Mouse (Mus musculus) kidney, adult 2 months (tissue): ENCODE measurements around the gene Tmod1.

Experiments
- CTCF ChIP-seq: fragments of 200-500 bp; conservative IDR thresholded peaks from 2 replicates; pipeline ENCODE4 v1.5.1; 2011; ENCODE audit warnings: low read depth, mild to moderate bottlenecking, control low read depth, low read length, moderate library complexity, mixed read lengths; ENCODE audit not compliant: insufficient read depth, insufficient read length
- POLR2A ChIP-seq: fragments of 200-500 bp; IDR thresholded peaks from one replicate; pipeline ENCODE4 v1.6.1; 2011; ENCODE audit warnings: low read depth, low read length, control low read depth

- TF ChIP-seq CTCF: no peak
- TF ChIP-seq POLR2A: no peak
These were observed 63.5 kb downstream of the Tmod1 start for GRCm38 (mm10) chr4:46102078-46102769.
